Mouse (Mus musculus) heart, postnatal 0 days (tissue): Measurements from ENCODE around the gene Gak. TPM values are rescaled to one million over a fixed set of nuclear protein-coding genes. Genes with fewer than 3 reads are reported as not detected.

ENCODE experiments used
- ATAC-seq: fragments of 200-750 bp; cut with Nextera tagmentation; 2 replicates; pipeline ENCODE4 v1.8.0; 2017; ENCODE audit warnings: low read depth, moderate number of reproducible peaks, moderate library complexity; ENCODE audit not compliant: insufficient read depth
- DNase-seq: peaks from one replicate; pipeline ENCODE4 v3.0.0-alpha.2; 2016; ENCODE audit warnings: low spot score
- H3K27ac ChIP-seq: fragments of 300-500 bp; sonication (generic); 2 replicates; pipeline ENCODE4 v1.5.1; 2014; ENCODE audit warnings: low read depth, mild to moderate bottlenecking
- H3K27me3 ChIP-seq: fragments of 300-500 bp; sonication (generic); 2 replicates; pipeline ENCODE4 v1.6.1; 2014; ENCODE audit warnings: low read length, mixed read lengths; ENCODE audit not compliant: control insufficient read depth, insufficient read depth
- H3K36me3 ChIP-seq: fragments of 300-500 bp; sonication (generic); replicated peaks from 2 replicates; pipeline ENCODE4 v1.6.1; 2014; ENCODE audit warnings: low read length, mixed read lengths; ENCODE audit not compliant: control insufficient read depth, insufficient read depth
- H3K4me1 ChIP-seq: fragments of 300-500 bp; sonication (generic); 2 replicates; pipeline ENCODE4 v1.6.1; 2014; ENCODE audit warnings: antibody characterized with exemption; ENCODE audit not compliant: control insufficient read depth, insufficient read depth
- H3K4me2 ChIP-seq: fragments of 300-500 bp; sonication (generic); 2 replicates; pipeline ENCODE4 v1.6.1; 2014; ENCODE audit warnings: low read depth, mild to moderate bottlenecking, low read length, moderate library complexity
- H3K4me3 ChIP-seq: fragments of 300-500 bp; sonication (generic); 2 replicates; pipeline ENCODE4 v1.5.1; 2014; ENCODE audit warnings: low read depth, low read length
- H3K9ac ChIP-seq: fragments of 300-500 bp; sonication (generic); replicated peaks from 2 replicates; pipeline ENCODE4 v1.6.1; 2014; ENCODE audit warnings: low read depth, low read length, mixed read lengths
- H3K9me3 ChIP-seq: fragments of 300-500 bp; sonication (generic); replicated peaks from 2 replicates; pipeline ENCODE4 v1.6.1; 2016; ENCODE audit warnings: low read length; ENCODE audit not compliant: control insufficient read depth
- CTCF ChIP-seq: IDR thresholded peaks from 2 replicates; pipeline ENCODE4 v1.5.1; 2016; ENCODE audit warnings: antibody characterized with exemption, control low read depth, low read depth
- EP300 ChIP-seq: IDR thresholded peaks from 2 replicates; pipeline ENCODE4 v1.6.1; 2016; ENCODE audit warnings: antibody characterized with exemption, low read depth
- WGBS: fragments of 180-500 bp; shearing (Covaris S2); extraction: QIAGEN DNeasy Blood & Tissue Kit; methylation state at CpG from one replicate; pipeline ENCODE4 v1.1.7; 2014; 5-methylcytosine and 5-hydroxymethylcytosine counted together
- polyA plus RNA-seq: library from polyadenylated mRNA; unstranded; fragments of >200 nt; fragmentation: Nextera tagmentation; extraction: Ambion mirVana; gene quantifications from 2 replicates; pipeline ENCODE4 v1.2.1, GENCODE M21; 2015
- total RNA-seq: library from RNA; depleted of rRNA; stranded (reverse); fragments of >200 nt; gene quantifications from 2 replicates; pipeline ENCODE4 v1.2.3, GENCODE M21; 2014; ENCODE audit warnings: low replicate concordance

Gak gene
- total and polyA plus RNA-seq, 2 experiments from 2014 or later, result 15.0 to 29.4 TPM

- DNase-seq (no peak), ATAC-seq (no peak)
- 89% methylated on average over 11 of the region's 11 CpGs for WGBS
- Histone ChIP-seq H3K27ac (no peak overlapping the region), H3K36me3 (peaks cover 73% of the 10 kb centered on the region), H3K4me2 (no peak overlapping the region), H3K27me3 (no peaks in the 10 kb centered on the region), H3K4me1 (no peaks in the 10 kb centered on the region), H3K9ac (no peak overlapping the region), H3K4me3 (no peak overlapping the region), H3K9me3 (no peaks in the 10 kb centered on the region)
- TF ChIP-seq CTCF (no peak), EP300 (no peak)
These were observed 19.5 kb upstream of the Gak start for GRCm38 (mm10) chr5:108648937-108649576.

- H3K27me3 ChIP-seq, result no peaks in the 10 kb centered on the region
- H3K4me3 ChIP-seq, result no peak overlapping the region
These were observed 18.4 kb upstream of the Gak start for GRCm38 (mm10) chr5:108647820-108648465.

GRCm38 (mm10) chr5:108647311-108647710 is 17.8 kb upstream of the Gak start:
- no peak overlapping the region for H3K4me3 ChIP-seq
- H3K27me3 ChIP-seq, result no peaks in the 10 kb centered on the region
- ATAC-seq (no peak), DNase-seq (no peak)
- no peak overlapping the region for H3K27ac ChIP-seq
- no peak for TF ChIP-seq CTCF
- no peak for TF ChIP-seq EP300
- no peak overlapping the region for H3K4me2 ChIP-seq
- 89% methylated on average over 2 of the region's 2 CpGs for WGBS
- H3K9me3 ChIP-seq, result no peaks in the 10 kb centered on the region
- peaks cover 64% of the 10 kb centered on the region for H3K36me3 ChIP-seq
- no peaks in the 10 kb centered on the region for H3K4me1 ChIP-seq
- no peak overlapping the region for H3K9ac ChIP-seq

More at GRCm38 (mm10) chr5:108647820-108648465, 18.4 kb upstream of the Gak start:
- no peak for DNase-seq
- no peak overlapping the region for H3K27ac ChIP-seq
- TF ChIP-seq EP300 (no peak), CTCF (no peak)
- H3K4me2 ChIP-seq, result no peak overlapping the region
- H3K36me3 ChIP-seq, result peaks cover 66% of the 10 kb centered on the region
- WGBS, result 78% methylated on average over 2 of the region's 2 CpGs
- H3K9ac ChIP-seq, result no peak overlapping the region
- no peak for ATAC-seq
- no peaks in the 10 kb centered on the region for H3K4me1 ChIP-seq
- no peaks in the 10 kb centered on the region for H3K9me3 ChIP-seq

- no peak for DNase-seq
- 74% methylated on average over 3 of the region's 3 CpGs for WGBS
- peaks cover 63% of the 10 kb centered on the region for H3K36me3 ChIP-seq
- no peaks in the 10 kb centered on the region for H3K27me3 ChIP-seq
- no peak overlapping the region for H3K9ac ChIP-seq
- TF ChIP-seq CTCF (no peak), EP300 (no peak)
- ATAC-seq, result no peak
- H3K4me2 ChIP-seq, result no peak overlapping the region
- H3K4me3 ChIP-seq, result no peak overlapping the region
- H3K4me1 ChIP-seq, result no peaks in the 10 kb centered on the region
- H3K9me3 ChIP-seq, result no peaks in the 10 kb centered on the region
- H3K27ac ChIP-seq, result no peak overlapping the region
These were observed 16.7 kb upstream of the Gak start for GRCm38 (mm10) chr5:108646343-108646660.

- H3K4me1 ChIP-seq, result no peaks in the 10 kb centered on the region
- H3K4me2 ChIP-seq, result no peak overlapping the region
- TF ChIP-seq EP300 (no peak), CTCF (peak; percentile 14)
- ATAC-seq, result no peak
- 89% methylated on average over 9 of the region's 9 CpGs for WGBS
- no peak overlapping the region for H3K9ac ChIP-seq
- H3K27ac ChIP-seq, result no peak overlapping the region
- no peak overlapping the region for H3K4me3 ChIP-seq
- peaks cover 61% of the 10 kb centered on the region for H3K36me3 ChIP-seq
- H3K9me3 ChIP-seq, result no peaks in the 10 kb centered on the region
- no peak for DNase-seq
- no peaks in the 10 kb centered on the region for H3K27me3 ChIP-seq
These were observed 16.2 kb upstream of the Gak start for GRCm38 (mm10) chr5:108645651-108646342.
